Mouse (Mus musculus) thymus, adult 2 months (tissue): Measurements from ENCODE around the gene D430041D05Rik.

Source experiments
- CTCF ChIP-seq: fragments of 200-500 bp; IDR thresholded peaks from 2 replicates; pipeline ENCODE4 v1.5.1; 2012; ENCODE audit warnings: mild to moderate bottlenecking, control low read depth, low read length, moderate library complexity, borderline replicate concordance; ENCODE audit not compliant: control insufficient read depth, poor library complexity, insufficient read depth; ENCODE audit errors: extremely low read depth
- POLR2A ChIP-seq: fragments of 200-500 bp; IDR thresholded peaks from 2 replicates; pipeline ENCODE4 v1.6.1; 2012; ENCODE audit warnings: mild to moderate bottlenecking, low read length, control low read depth, moderate library complexity; ENCODE audit not compliant: control insufficient read depth, poor library complexity, insufficient read depth; ENCODE audit errors: extremely low read depth

DNA sequence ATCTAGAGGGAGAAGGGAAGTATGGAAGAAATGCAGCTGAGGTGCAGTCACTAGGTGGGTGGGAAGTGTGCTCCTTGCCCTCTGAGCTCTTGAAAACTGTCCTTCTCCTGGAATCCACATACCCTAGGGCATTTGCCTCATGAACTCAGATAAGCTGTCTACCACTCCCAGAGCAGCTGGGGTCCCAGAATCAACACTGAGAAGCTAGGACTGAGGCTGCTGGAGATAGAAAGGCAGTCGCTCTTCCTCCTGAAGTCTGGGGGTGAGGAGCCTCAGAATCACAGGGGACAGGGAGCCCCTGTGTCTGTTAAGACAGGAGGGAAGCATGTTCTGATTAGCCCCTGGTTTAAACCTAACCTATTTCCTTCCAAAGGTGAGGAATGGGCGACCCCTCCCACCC is 301.3 kb downstream of the D430041D05Rik start:
- TF ChIP-seq POLR2A (no peak), CTCF (no peak)
